Mouse (Mus musculus) erythroblast, embryonic 14.5 days (primary cell): ENCODE results near the gene Dusp11.

Experiments
- GATA1 ChIP-seq: IDR thresholded peaks from 2 replicates; pipeline ENCODE4 v1.6.1; 2012; ENCODE audit warnings: low read length, inconsistent platforms, mixed read lengths
- TAL1 ChIP-seq: IDR thresholded peaks from 3 replicates; pipeline ENCODE4 v1.6.1; 2012; ENCODE audit warnings: low read length, inconsistent platforms, mixed read lengths

- no peak for TF ChIP-seq TAL1
- no peak for TF ChIP-seq GATA1
These were observed 32.2 kb downstream of the Dusp11 start for GRCm38 (mm10) chr6:85929312-85929711.
